Mouse (Mus musculus) erythroblast, embryonic 14.5 days (primary cell): ENCODE results near the gene Hpgds.

Experiments used
- GATA1 ChIP-seq: IDR thresholded peaks from 2 replicates; pipeline ENCODE4 v1.6.1; 2012; ENCODE audit warnings: low read length, inconsistent platforms, mixed read lengths
- TAL1 ChIP-seq: IDR thresholded peaks from 3 replicates; pipeline ENCODE4 v1.6.1; 2012; ENCODE audit warnings: low read length, inconsistent platforms, mixed read lengths

GRCm38 (mm10) chr6:65144621-65145205 lies at the start of gene Hpgds:
- TF ChIP-seq TAL1 (no peak), GATA1 (no peak)
